Mouse (Mus musculus): ENCODE results near the gene Tc2n. TPM values are rescaled to one million over a fixed set of nuclear protein-coding genes. Genes with fewer than 3 reads are reported as not detected.

Tc2n gene
- polyA plus RNA-seq (2011; ENCODE audit: insufficient read length, low read depth, missing spikeins): 0.26 TPM in 1 of 2 replicates, not detected in the other

GRCm38 (mm10) chr12:101718054-101718754, at the start of gene Tc2n:
Gene Tc2n, minus strand, starts transcription at chr12:101718523.
- TF ChIP-seq POLR2A (IDR thresholded peaks at IDR 0.05; ENCODE audit: low read depth, low read length) (no peak), CTCF (IDR thresholded peaks at IDR 0.05; ENCODE audit: borderline replicate concordance, insufficient read depth, low read length) (no peak)
- H3K27ac ChIP-seq (ENCODE audit: insufficient read depth, low read length): no peak within 1 kb of the TSS
- H3K4me3 ChIP-seq (ENCODE audit: insufficient read depth, low read length): peak within 1 kb of the TSS; percentile 75
- H3K4me1 ChIP-seq (ENCODE audit: control insufficient read depth, insufficient read depth, low read length): no peaks in the 10 kb centered on the region

DNA sequence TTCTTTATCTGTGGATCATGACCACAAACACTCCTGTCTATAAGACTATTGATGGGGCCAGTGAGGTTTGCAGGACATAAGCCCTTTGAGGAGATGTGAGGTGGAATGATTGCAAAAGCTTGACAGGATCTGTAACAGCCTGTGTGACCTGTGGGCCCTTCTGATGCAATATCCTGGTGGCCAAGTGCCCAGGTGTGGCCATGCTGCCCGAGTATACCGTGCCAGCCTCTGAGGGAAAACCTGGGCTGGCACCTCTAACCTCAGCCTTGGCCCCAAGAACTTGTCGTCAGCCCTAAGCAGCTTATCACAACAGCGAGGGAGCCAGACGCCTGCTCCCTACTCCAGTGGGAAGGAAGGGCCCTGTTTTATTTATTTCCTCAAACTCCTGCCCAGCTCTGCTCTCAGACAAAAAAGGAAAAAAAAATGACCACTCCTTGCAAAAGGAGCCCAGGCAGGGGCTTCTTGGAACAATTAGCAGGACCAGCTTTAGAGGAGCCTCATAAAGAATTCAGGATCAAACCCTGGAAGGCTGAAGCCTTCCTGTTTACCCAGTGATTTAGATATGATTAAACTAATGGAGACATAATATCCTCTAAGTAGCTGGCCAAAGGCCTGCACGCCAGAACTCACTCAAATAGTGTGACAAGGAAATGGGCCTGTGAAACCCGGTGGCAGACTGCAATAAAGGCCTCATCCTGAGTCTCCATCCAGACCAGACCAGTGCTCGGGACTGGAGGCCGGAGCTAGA, 49.2 kb upstream of the Tc2n start:
- Histone ChIP-seq H3K4me1 (ENCODE audit: control insufficient read depth, insufficient read depth, low read length) (no peaks in the 10 kb centered on the region; the same call in 1 of the 2 replicates), H3K4me3 (ENCODE audit: insufficient read depth, low read length) (no peak overlapping the region), H3K27ac (ENCODE audit: insufficient read depth, low read length) (no peak overlapping the region)
- TF ChIP-seq POLR2A (IDR thresholded peaks at IDR 0.05; ENCODE audit: low read depth, low read length) (no peak), CTCF (IDR thresholded peaks at IDR 0.05; ENCODE audit: borderline replicate concordance, insufficient read depth, low read length) (no peak)

DNA sequence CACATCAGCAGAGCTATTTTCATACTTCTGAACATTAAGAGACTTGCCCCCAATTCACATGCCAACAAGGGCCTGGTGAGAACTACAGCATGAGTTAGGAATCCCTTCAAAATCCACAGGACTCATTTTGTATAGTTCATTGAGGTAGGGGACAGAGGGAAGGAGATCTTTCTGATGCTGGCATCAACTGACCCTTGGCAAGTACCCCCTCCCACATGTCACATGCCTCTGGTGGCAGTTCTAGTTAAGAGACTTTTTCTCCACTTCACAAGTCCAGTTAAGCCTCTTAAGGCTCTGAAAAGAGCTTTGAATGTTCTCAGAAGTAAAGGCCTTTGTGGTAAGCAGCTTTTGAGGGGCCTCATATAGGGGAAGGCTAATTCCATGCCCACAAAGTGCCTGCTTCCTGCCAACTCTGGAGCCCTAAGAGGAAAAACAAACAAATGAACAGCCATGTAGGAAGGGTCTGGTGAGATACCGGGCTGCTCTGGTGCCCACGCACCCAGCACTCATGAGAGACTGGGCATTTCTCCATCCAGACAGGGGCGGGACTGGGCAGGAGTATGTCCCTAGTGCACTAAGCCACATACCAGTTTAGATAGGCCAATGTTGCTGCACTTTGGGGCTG, 48.0 kb upstream of the Tc2n start:
- no peaks in the 10 kb centered on the region; the same call in 1 of the 2 replicates for H3K4me1 ChIP-seq (ENCODE audit: control insufficient read depth, insufficient read depth, low read length)
- H3K27ac ChIP-seq (ENCODE audit: insufficient read depth, low read length): peak overlapping the region; percentile 0; the same call in 1 of the 2 replicates
- H3K4me3 ChIP-seq (ENCODE audit: insufficient read depth, low read length): no peak overlapping the region
- no peak for TF ChIP-seq POLR2A (IDR thresholded peaks at IDR 0.05; ENCODE audit: low read depth, low read length)
- no peak for TF ChIP-seq CTCF (IDR thresholded peaks at IDR 0.05; ENCODE audit: borderline replicate concordance, insufficient read depth, low read length)

DNA sequence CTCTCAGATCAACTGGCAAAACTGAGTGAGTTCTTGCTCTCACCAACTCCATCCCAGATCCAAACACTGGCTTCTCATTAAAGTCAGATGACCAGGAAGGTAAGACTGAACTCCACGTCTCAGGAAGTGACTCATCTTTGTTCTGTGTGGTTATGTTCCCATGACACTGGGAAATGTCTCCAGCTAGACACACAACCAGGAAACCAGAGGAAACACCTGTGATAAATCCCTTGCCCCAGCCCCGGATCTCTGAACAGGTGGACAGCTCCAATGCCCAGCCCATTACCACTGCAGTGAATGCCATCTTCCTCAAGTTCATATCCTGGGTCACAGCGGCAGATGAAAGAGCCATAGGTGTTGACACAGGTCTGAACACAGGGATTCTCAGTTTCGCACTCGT, 46.5 kb upstream of the Tc2n start:
- Histone ChIP-seq H3K4me3 (ENCODE audit: insufficient read depth, low read length) (no peak overlapping the region), H3K27ac (ENCODE audit: insufficient read depth, low read length) (no peak overlapping the region), H3K4me1 (ENCODE audit: control insufficient read depth, insufficient read depth, low read length) (no peaks in the 10 kb centered on the region; the same call in 1 of the 2 replicates)
- TF ChIP-seq POLR2A (IDR thresholded peaks at IDR 0.05; ENCODE audit: low read depth, low read length): no peak
- no peak for TF ChIP-seq CTCF (IDR thresholded peaks at IDR 0.05; ENCODE audit: borderline replicate concordance, insufficient read depth, low read length)

- Histone ChIP-seq H3K4me1 (ENCODE audit: control insufficient read depth, insufficient read depth, low read length) (no peaks in the 10 kb centered on the region; the same call in 1 of the 2 replicates), H3K27ac (ENCODE audit: insufficient read depth, low read length) (peak overlapping the region; percentile 36; the same call in 1 of the 2 replicates), H3K4me3 (ENCODE audit: insufficient read depth, low read length) (no peak overlapping the region)
- TF ChIP-seq CTCF (IDR thresholded peaks at IDR 0.05; ENCODE audit: borderline replicate concordance, insufficient read depth, low read length) (no peak), POLR2A (IDR thresholded peaks at IDR 0.05; ENCODE audit: low read depth, low read length) (no peak)
Measured at GRCm38 (mm10) chr12:101763065-101763464, 44.7 kb upstream of the Tc2n start.

- peak overlapping the region; percentile 29; the same call in 1 of the 2 replicates for H3K27ac ChIP-seq (ENCODE audit: insufficient read depth, low read length)
- TF ChIP-seq POLR2A (IDR thresholded peaks at IDR 0.05; ENCODE audit: low read depth, low read length) (no peak), CTCF (IDR thresholded peaks at IDR 0.05; ENCODE audit: borderline replicate concordance, insufficient read depth, low read length) (peak; percentile 15; the same call in 1 of the 2 replicates)
- no peaks in the 10 kb centered on the region; the same call in 1 of the 2 replicates for H3K4me1 ChIP-seq (ENCODE audit: control insufficient read depth, insufficient read depth, low read length)
- H3K4me3 ChIP-seq (ENCODE audit: insufficient read depth, low read length): no peak overlapping the region
Measured at GRCm38 (mm10) chr12:101762054-101762453, 43.7 kb upstream of the Tc2n start.

DNA sequence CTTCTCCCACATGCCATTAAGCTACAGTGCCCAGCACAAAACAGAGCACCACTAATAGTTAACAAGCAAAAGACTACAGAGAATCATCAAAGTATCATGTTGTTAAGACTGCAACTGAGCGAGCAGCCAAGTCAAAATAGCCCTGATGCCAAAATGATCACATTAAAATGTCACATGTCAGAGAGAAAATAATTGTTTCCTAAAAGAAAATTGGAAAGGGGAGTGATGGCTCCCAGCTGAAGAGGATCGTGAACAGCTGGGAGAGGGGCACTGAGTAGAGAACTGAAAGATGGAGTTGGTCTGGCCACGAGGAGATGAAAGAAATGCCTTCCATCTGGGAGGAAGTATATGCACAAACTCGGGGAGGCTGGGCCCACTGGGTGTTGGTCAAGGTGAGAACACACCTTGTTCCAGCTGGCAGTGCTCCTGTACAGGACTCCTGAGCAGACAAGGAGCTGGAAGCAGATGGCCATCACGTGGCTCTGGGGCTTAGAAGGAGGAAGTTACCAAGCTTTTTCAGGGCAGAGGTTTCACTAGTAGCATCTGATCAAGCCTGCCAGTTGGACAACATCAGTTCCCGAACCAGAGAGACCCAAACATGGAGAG, 41.2 kb upstream of the Tc2n start:
- Histone ChIP-seq H3K4me3 (ENCODE audit: insufficient read depth, low read length) (no peak overlapping the region), H3K4me1 (ENCODE audit: control insufficient read depth, insufficient read depth, low read length) (no peaks in the 10 kb centered on the region; the same call in 1 of the 2 replicates), H3K27ac (ENCODE audit: insufficient read depth, low read length) (no peak overlapping the region)
- no peak for TF ChIP-seq POLR2A (IDR thresholded peaks at IDR 0.05; ENCODE audit: low read depth, low read length)
- TF ChIP-seq CTCF (IDR thresholded peaks at IDR 0.05; ENCODE audit: borderline replicate concordance, insufficient read depth, low read length): no peak

GRCm38 (mm10) chr12:101758698-101759097, 40.4 kb upstream of the Tc2n start:
- H3K27ac ChIP-seq (ENCODE audit: insufficient read depth, low read length): no peak overlapping the region
- no peaks in the 10 kb centered on the region; the same call in 1 of the 2 replicates for H3K4me1 ChIP-seq (ENCODE audit: control insufficient read depth, insufficient read depth, low read length)
- no peak overlapping the region for H3K4me3 ChIP-seq (ENCODE audit: insufficient read depth, low read length)
- TF ChIP-seq CTCF (IDR thresholded peaks at IDR 0.05; ENCODE audit: borderline replicate concordance, insufficient read depth, low read length): no peak
- no peak for TF ChIP-seq POLR2A (IDR thresholded peaks at IDR 0.05; ENCODE audit: low read depth, low read length)

GRCm38 (mm10) chr12:101742375-101742774, 24.1 kb upstream of the Tc2n start:
- no peak overlapping the region for H3K27ac ChIP-seq (ENCODE audit: insufficient read depth, low read length)
- TF ChIP-seq CTCF (IDR thresholded peaks at IDR 0.05; ENCODE audit: borderline replicate concordance, insufficient read depth, low read length) (no peak), POLR2A (IDR thresholded peaks at IDR 0.05; ENCODE audit: low read depth, low read length) (no peak)
- no peaks in the 10 kb centered on the region; the same call in 1 of the 2 replicates for H3K4me1 ChIP-seq (ENCODE audit: control insufficient read depth, insufficient read depth, low read length)
- no peak overlapping the region for H3K4me3 ChIP-seq (ENCODE audit: insufficient read depth, low read length)
